Comparison of ENCODE assay signal across 9 mouse cellular contexts in the genomic region with DNA sequence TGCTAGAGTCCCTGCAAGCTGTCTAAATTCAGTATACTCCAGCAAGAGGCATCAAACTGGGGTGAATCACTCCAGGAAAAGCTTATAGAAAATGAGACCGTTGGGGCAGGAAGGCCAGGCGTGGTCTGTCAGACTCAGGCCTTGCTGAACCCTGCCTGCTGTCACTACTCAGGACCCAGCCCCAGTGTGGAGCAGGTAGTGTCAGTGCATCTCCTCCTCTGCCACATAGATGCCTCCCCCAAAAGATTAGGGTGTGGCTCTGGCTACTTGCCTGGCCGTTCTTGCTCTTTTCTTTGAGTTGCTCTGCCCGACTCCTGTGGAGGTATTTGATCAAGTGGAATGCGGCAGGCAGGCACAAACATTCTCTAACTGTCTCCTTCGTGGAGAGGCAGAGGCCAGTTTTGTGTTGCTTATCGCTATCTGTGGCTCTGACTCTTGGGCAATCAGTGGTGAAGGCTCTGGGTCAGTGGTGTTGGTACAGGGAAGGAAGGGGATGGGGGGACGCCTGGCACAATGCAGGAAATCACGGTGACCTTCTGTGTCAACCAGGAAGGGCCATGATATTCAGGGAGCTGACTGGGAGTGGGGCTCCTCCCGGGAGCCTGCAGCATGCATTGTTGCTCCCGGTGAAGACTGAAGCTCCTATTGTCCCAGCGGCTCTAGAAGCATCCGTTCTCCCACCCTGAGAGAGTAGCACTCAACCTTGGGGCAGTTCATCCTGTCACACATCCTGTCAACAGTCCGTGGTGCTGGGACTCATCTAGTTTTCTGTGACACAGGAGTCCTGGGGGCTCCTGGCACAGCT. TPM values are rescaled to one million over a fixed set of nuclear protein-coding genes. Genes with fewer than 3 reads are reported as not detected.
DNase-seq lines count a peak whose midpoint lies in the region; ATAC-seq and TF ChIP-seq lines count a peak whose summit lies in the region.
"Had no signal": no experiment of that assay in that cellular context is flagged by ENCODE, and none has a peak within 500 bp of the region (broad histone marks: within the 10 kb centered on the region; RNA-seq: fewer than 3 reads in every experiment).

No protein-coding gene starts in this region.

- H3K4me2 ChIP-seq in embryonic facial prominence, embryonic 12.5 days (replicated peaks): no peak overlapping the region

- 24% methylated on average over 14 of the region's 14 CpGs for WGBS in embryonic facial prominence, embryonic 12.5 days

- no peak overlapping the region for H3K4me3 ChIP-seq in gastrocnemius, adult 2 months
- no peak overlapping the region for H3K4me3 ChIP-seq in embryonic facial prominence, embryonic 12.5 days

- no peaks in the 10 kb centered on the region for H3K36me3 ChIP-seq in embryonic facial prominence, embryonic 12.5 days

- H3K27ac ChIP-seq in gastrocnemius, adult 2 months: peak overlapping the region; percentile 67
- peak overlapping the region; percentile 46 for H3K27ac ChIP-seq in embryonic facial prominence, embryonic 12.5 days

- no peak for TF ChIP-seq CTCF in gastrocnemius, adult 2 months (IDR thresholded peaks at IDR 0.05)

- H3K9ac ChIP-seq in embryonic facial prominence, embryonic 12.5 days: no peak overlapping the region

- no peak for ATAC-seq in embryonic facial prominence, embryonic 12.5 days (ENCODE audit: insufficient number of reproducible peaks, insufficient read depth, low FRiP score, low TSS enrichment)
- peak; percentile 53 for ATAC-seq in megakaryocyte progenitor cell, adult 5-6 weeks (replicated peaks; ENCODE audit: poor library complexity)

- peaks cover 6% of the 10 kb centered on the region; the same call in 1 of the 2 replicates for H3K27me3 ChIP-seq in embryonic facial prominence, embryonic 12.5 days

- DNase-seq in gastrocnemius, adult 2 months: no peak
- no peak for DNase-seq in gastrocnemius, adult 8-10 months (ENCODE audit: low spot score in 2 of 2)
- DNase-seq in kidney, postnatal 14 days: peak; percentile 59
- no peak for DNase-seq in spleen, adult 12 weeks (ENCODE audit: low spot score)
- DNase-seq in embryo, embryonic 10.5 days (ENCODE audit: low spot score): no peak
- DNase-seq in left cerebral cortex, adult 8-10 months (ENCODE audit: low spot score in 2 of 2): no peak

- peaks cover 12% of the 10 kb centered on the region for H3K4me1 ChIP-seq in embryonic facial prominence, embryonic 12.5 days

- no peaks in the 10 kb centered on the region for H3K9me3 ChIP-seq in embryonic facial prominence, embryonic 12.5 days

- intact Hi-C loops in gastrocnemius, adult 2 months (cut with DNase I): no loop called here

RNA-seq across cellular contexts. Expression of a gene that starts 12.6 kb away (rescaled TPM):
- total RNA-seq in gastrocnemius, adult 2 months (2021): 10 to 100 TPM; 26.5 to 30.0 TPM
- total RNA-seq in gastrocnemius, adult 8-10 months (2022): 10 to 100 TPM; 24.5 to 33.0 (median 25.0) TPM
- polyA plus RNA-seq in embryonic facial prominence, embryonic 12.5 days (2016; fragmentation: Nextera tagmentation; extraction: Ambion mirVana): 5.9 and 6.5 TPM in 2 replicates
- 1.8 and 3.5 TPM in 2 replicates for total RNA-seq in megakaryocyte progenitor cell, adult 5-6 weeks (2015)
- 4.5 and 4.6 TPM in 2 replicates for total RNA-seq in megakaryocyte progenitor cell, adult 5-6 weeks (2017)
- total RNA-seq in left cerebral cortex, adult 8-10 months (2022): 100 to 1,000 TPM; 219 to 271 (median 241) TPM

RNA-seq across cellular contexts. Expression of a gene that starts 25.3 kb away (rescaled TPM):
- total RNA-seq in gastrocnemius, adult 2 months (2021): 10 to 100 TPM; 23.9 to 27.6 TPM
- total RNA-seq in gastrocnemius, adult 8-10 months (2022): 10 to 100 TPM; 24.3 to 30.3 (median 27.0) TPM
- 34.7 and 38.9 TPM in 2 replicates for polyA plus RNA-seq in embryonic facial prominence, embryonic 12.5 days (2016; fragmentation: Nextera tagmentation; extraction: Ambion mirVana)
- total RNA-seq in megakaryocyte progenitor cell, adult 5-6 weeks (2015): 10.5 and 11.1 TPM in 2 replicates
- total RNA-seq in megakaryocyte progenitor cell, adult 5-6 weeks (2017): 19.4 and 24.7 TPM in 2 replicates
- 10 to 100 TPM; 26.3 to 44.6 (median 34.0) TPM for total RNA-seq in left cerebral cortex, adult 8-10 months (2022)

RNA-seq across cellular contexts. Expression of a gene that starts 50.7 kb away (rescaled TPM):
- total RNA-seq in gastrocnemius, adult 2 months (2021): not detected
- not detected for total RNA-seq in gastrocnemius, adult 8-10 months (2022)
- polyA plus RNA-seq in embryonic facial prominence, embryonic 12.5 days (2016; fragmentation: Nextera tagmentation; extraction: Ambion mirVana): 0.70 and 1.7 TPM in 2 replicates
- total RNA-seq in megakaryocyte progenitor cell, adult 5-6 weeks (2015): not detected in 2 replicates
- not detected in 2 replicates for total RNA-seq in megakaryocyte progenitor cell, adult 5-6 weeks (2017)
- 1 to 10 TPM in 2 of 4 experiments, under 1 TPM in 2; 0.48 to 1.9 (median 0.86) TPM for total RNA-seq in left cerebral cortex, adult 8-10 months (2022)
- total RNA-seq: neutrophil, adult 5-6 weeks had no signal

Comparison
In these comparisons a context has a peak if more than half of its experiments do, and no peak if none do; other contexts are left out.
1. RNA of a gene that starts 12.6 kb away (total RNA-seq): 219 to 271 TPM in left cerebral cortex, adult 8-10 months; 26.5 to 30.0 TPM in gastrocnemius, adult 2 months, 24.5 to 33.0 TPM in gastrocnemius, adult 8-10 months and 1.8 to 4.6 TPM in megakaryocyte progenitor cell, adult 5-6 weeks; every median in the first group is over 4 times any median in the second.